Mouse (Mus musculus) right cerebral cortex, adult 18-20 months (tissue): Measurements from ENCODE around the gene D030056L22Rik.

ENCODE experiments used
- DNase-seq: peaks from one replicate; pipeline ENCODE4 v3.0.0; 2022; ENCODE audit warnings: mixed read lengths

The D030056L22Rik gene

GRCm38 (mm10) chr19:18735901-18736300 lies 22.9 kb downstream of the D030056L22Rik start:
- DNase-seq: no peak

GRCm38 (mm10) chr19:18739146-18739545 lies 26.2 kb downstream of the D030056L22Rik start:
- DNase-seq: no peak

- no peak for DNase-seq
Observed at GRCm38 (mm10) chr19:18743946-18744345, 31.0 kb downstream of the D030056L22Rik start.

- DNase-seq: peak; percentile 28
Observed at GRCm38 (mm10) chr19:18746576-18747340, 33.8 kb downstream of the D030056L22Rik start.

- DNase-seq: no peak
Observed at GRCm38 (mm10) chr19:18747379-18747778, 34.4 kb downstream of the D030056L22Rik start.

- DNase-seq: no peak
Observed at GRCm38 (mm10) chr19:18749598-18750339, 36.8 kb downstream of the D030056L22Rik start, which contains the start of gene Trpm6. Trpm6 (plus strand) TSS chr19:18749983.

GRCm38 (mm10) chr19:18757191-18757590 lies 44.2 kb downstream of the D030056L22Rik start:
- DNase-seq: no peak

GRCm38 (mm10) chr19:18757706-18758105 lies 44.7 kb downstream of the D030056L22Rik start:
- DNase-seq: no peak

GRCm38 (mm10) chr19:18758269-18758668 lies 45.3 kb downstream of the D030056L22Rik start:
- DNase-seq: no peak

- DNase-seq: no peak
Observed at GRCm38 (mm10) chr19:18758916-18759315, 45.9 kb downstream of the D030056L22Rik start.

- DNase-seq: no peak
Observed at GRCm38 (mm10) chr19:18766399-18766798, 53.4 kb downstream of the D030056L22Rik start.
